Mouse (Mus musculus) urinary bladder, adult 18-20 months (tissue): ENCODE results near the gene Abcb8.
A peak's percentile ranks its signal among the peaks of the same experiment; 100 is the strongest.

ENCODE experiments used
- DNase-seq, 2 experiments: peaks; one replicate each; pipeline ENCODE4 v3.0.0; 2022; ENCODE audit warnings: low spot score in 2 of 2, mixed read lengths in 2 of 2

Abcb8 gene

DNA sequence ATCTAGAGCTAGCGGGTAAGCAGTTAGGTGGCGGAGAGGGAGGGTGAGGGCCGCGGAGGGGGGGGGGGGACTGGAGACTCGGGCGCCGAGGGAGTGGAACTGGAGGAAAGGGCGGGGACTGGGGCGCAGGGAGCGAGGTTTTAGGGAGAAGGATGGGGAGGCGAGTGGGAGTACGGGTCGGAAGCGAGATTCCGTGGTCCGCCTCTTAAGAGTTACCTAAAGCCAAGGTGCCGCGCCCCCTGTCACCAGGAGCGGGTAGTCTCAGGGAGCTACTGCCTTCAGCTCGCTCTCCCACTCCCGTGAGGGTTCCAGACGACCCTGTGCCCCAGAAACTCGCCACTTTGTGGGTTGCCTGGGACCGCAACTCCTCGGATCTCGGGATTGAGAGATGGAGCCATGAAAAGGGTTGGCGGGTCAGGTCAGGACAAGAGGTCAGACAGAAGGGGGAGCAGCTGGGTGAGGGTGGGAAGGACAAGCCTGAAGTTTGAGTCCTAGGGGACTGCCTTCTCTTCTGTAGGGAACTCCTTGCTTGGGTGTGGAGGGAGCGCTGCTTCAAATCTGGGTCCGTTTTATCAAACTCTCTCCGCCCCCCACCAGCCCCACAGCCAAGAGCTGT, 32.1 kb downstream of the Abcb8 start:
- peak in 1 of 2 experiments; percentile 67 for DNase-seq

GRCm38 (mm10) chr5:24426037-24426432, 32.6 kb downstream of the Abcb8 start:
- no peak for DNase-seq

- no peak for DNase-seq
Measured at GRCm38 (mm10) chr5:24426556-24427284, 33.3 kb downstream of the Abcb8 start.

DNA sequence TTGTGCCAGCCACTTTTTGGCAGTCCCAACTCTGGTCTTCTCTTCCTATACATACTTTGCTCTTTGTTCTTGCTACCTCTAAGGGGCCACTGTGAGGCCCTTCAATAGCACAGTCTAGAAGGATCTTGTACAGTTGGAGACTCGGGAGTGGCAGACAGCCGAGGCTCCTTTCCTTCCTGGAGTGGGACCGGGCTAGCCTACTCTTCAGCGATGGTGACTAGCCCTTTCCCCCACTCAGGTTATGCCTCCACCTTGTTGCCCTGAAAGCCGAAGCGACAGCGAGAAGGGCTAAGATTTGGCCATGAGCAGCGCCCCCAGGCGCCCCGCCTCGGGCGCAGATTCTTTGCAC, 33.8 kb downstream of the Abcb8 start:
- no peak for DNase-seq

DNA sequence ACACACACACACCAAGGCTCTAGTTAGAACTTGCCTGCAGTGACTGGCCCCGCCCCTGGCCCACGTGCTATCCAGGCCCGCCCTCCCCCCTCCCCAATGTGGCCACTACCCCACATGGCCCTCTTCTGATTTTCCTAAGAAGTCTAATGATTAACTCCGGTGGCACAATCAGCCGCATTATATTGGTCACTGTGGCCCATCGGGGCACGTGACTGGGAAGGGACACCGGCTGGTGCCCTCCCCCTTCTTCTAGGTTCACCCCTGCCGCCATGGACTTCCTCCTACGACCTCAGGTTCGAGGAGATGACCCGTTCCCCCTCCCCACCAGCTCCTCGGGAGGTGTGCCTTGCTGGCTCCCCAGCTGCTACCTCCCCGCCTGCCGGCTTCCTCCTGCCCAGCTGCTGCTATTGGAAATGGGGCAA, 34.5 kb downstream of the Abcb8 start:
- DNase-seq, result no peak

- DNase-seq, result no peak
Measured at GRCm38 (mm10) chr5:24428596-24428995, 35.1 kb downstream of the Abcb8 start.

DNA sequence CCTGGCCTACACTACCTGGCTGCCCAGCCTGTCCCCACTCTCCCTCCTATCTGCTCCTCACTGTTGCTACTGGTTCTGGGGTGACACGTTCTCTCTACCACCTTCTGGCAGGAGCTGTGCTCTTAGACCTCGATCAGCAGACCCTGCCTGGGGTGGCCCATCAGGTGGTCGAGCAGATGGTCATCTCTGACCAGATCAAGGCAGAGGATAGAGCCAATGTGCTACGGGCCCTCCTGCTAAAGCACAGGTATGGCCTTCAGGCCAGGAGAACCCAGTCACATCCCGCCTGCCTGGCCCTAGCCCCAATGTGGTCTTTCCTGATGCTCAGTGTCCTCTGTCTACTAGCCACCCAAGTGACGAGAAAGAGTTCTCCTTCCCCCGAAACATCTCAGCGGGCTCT, 40.5 kb downstream of the Abcb8 start:
- DNase-seq, result no peak

DNA sequence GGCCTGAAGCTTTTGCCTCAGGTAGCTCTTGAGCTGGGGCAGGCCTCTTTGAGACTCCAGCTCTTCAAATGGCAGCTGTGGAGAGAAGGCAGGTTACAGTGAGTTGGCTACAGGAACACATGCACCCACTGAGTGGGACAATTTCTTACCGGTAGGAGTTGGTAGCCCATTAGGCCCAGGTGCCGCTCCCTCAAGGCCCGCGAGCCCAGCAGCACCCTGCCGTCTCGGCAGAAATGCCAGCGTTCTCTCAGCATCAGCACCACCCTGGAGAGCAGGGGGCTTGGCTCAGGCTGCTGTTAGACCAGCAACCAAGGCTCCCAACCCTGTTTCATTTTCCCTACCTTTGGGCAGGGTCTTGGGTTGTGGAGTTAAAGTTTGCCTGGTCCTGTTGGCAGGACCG, 47.7 kb downstream of the Abcb8 start:
- no peak for DNase-seq

DNA sequence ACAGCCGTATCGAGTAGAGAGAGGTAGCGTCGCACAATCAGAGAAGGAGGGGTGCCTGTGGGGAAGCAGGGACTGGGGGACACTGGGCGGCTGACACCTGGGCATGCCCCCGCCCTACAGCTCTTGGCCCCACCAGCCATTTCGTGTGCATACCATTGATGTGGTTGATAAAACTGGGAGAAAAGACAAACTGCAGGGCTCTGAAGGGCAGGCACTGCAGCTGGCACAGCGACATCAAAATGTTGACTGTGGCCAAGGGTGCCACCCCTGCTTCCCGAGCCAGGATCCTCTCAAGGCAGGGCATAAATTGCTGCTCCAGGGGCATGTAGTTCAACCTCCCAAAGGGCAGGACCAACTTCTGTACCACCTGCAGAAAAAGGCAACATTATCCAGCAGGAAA, 48.6 kb downstream of the Abcb8 start:
- no peak for DNase-seq

DNA sequence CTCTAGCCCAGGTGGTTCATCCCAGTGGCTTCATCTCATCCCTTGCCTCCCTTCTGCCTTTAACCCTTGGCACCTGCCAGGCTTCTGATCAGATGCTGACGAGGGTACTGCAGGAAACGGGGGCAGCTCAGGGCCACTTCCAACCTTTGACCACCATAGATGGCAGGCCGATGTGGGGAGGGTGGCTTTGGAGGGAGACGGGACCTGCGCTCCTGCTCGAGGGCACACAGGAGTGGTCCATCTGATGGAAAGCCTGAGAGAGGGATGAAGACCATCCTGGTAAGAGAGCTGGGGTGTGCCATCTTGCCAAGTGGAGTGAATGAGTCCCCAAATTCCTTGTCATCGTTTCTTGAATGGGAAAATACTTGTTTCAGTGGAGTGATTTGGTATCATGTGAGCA, 49.7 kb downstream of the Abcb8 start:
- DNase-seq, result no peak

- no peak for DNase-seq
Measured at GRCm38 (mm10) chr5:24443927-24444326, 50.5 kb downstream of the Abcb8 start.

DNA sequence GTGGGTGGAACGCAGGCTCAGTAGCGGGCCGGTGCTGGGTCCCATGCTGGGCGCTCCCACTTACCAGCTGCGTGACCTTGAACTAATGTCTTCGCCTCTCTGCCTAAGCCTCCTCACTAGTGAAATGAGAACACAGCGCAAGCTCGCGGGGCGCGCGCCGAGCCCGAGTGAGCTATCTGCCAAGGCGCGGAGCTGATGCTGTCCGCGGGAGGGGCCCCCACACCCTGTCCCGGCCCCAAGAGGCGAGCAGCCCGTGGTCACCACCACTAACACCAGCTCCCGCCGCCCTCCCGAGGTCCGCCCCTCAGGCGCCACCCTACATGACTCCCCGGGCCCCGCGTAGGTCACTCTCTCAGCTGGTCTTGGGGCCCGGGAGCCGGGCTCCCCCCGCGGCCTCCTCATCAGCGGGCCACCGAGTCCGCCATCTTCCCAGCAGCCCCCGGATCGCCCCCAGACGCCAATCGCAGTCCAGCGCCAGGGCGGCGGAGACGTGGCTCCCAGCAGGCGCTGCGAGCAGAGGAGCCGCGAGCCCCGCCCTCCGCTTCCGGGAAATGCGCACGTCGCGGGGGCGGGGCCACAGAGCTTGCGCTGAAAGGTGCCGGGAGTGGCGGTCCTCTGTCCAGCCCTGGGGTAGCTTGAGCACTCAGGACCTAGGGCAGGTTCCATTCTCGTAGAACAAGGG, 51.4 kb downstream of the Abcb8 start, which contains the start of gene Fastk:
Fastk (minus strand) TSS at position 542 of the 682 bp plus-strand sequence.
- DNase-seq, result peak; percentile 89 to 90

GRCm38 (mm10) chr5:24445428-24446080, 52.1 kb downstream of the Abcb8 start:
- DNase-seq, result no peak

DNA sequence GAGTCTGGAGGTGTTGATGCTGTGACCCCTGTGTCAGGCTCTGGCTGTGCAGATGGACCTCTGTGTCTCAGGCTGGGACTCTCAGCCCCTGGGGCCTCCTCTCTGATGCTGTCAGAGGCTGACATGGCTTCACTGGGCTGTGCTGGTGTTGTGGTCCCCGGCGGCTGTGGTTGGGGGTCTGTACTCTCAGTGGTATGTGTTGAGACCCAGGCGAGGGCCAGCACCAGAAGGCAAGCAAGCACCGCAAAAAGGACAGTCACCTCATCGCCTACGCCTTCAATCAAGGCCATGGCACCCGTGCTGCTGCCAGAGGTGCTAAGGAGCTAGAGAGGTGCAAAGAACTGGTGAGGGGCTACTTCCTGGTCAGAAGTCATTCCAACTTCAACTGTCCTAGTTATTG, 53.2 kb downstream of the Abcb8 start:
- DNase-seq, result no peak

DNA sequence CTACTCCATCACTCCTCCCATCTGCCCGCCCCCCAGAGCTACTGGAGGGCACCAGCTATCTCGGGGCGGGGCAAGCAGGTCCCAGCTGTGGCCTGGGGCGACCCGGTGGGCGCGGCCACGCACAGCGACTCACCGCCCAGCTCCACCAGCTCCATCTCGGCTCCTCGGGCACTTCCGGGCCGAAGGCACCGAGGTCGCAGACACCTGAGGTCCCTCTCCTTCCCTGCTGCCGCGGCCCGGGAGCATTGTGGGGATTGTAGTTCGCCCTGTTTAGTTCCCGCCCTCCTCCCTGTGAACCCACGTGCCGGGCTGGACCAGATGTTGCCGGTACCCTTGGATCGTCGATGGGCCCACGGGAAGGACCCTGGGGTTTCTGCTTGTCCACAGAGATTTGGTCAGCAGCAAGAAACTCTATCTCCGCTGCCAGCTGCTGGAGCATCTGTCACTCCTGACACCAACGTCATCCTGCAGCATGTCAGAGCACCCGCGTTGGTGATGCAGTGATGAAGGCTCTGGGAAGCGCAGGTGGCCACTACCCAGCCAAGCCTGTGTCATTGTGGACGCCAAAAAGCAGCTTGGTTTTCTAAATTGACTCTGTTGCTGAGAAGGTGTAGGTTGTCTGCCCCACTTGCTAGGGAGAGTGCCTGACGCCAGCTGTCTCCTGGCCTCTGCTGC, 54.3 kb downstream of the Abcb8 start, which contains the start of gene Tmub1:
Tmub1 (minus strand) TSS at position 231 of the 675 bp plus-strand sequence.
- DNase-seq, result peak; percentile 82 to 84

- DNase-seq, result peak; percentile 71 to 84
Measured at GRCm38 (mm10) chr5:24451264-24452029, 58.0 kb downstream of the Abcb8 start.

GRCm38 (mm10) chr5:24452030-24452690, 58.7 kb downstream of the Abcb8 start, which contains the start of gene Agap3:
Agap3 (plus strand) TSS chr5:24452177.
- peak in 1 of 2 experiments; percentile 36 for DNase-seq

DNA sequence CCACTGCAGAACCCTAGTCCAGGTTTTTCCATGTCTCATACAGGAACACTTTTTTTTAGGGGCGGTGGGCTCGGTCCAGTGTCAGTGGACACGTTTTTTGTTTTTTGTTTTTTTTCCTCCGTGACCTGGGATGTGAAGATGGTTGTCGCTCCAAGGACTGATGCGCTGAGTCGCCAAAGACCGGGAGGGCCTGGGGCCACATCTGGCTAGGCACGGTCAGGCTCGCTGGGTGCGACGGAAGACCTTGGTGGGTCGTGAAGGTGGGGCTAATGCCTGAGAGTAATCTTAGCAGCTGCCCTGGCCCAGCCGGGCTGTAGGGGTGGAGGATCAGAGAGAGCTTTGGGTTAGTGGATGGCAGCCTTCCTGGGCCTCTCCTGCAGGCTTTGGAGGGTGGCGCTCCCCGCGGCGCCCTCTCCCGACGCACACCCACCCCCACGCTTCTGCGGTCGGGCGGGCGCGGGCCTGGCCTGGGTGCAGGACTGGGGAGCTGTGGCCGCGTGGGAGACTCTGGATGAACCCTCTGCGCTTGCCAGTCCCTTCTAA, 59.3 kb downstream of the Abcb8 start:
- peak in 1 of 2 experiments; percentile 35 for DNase-seq

DNA sequence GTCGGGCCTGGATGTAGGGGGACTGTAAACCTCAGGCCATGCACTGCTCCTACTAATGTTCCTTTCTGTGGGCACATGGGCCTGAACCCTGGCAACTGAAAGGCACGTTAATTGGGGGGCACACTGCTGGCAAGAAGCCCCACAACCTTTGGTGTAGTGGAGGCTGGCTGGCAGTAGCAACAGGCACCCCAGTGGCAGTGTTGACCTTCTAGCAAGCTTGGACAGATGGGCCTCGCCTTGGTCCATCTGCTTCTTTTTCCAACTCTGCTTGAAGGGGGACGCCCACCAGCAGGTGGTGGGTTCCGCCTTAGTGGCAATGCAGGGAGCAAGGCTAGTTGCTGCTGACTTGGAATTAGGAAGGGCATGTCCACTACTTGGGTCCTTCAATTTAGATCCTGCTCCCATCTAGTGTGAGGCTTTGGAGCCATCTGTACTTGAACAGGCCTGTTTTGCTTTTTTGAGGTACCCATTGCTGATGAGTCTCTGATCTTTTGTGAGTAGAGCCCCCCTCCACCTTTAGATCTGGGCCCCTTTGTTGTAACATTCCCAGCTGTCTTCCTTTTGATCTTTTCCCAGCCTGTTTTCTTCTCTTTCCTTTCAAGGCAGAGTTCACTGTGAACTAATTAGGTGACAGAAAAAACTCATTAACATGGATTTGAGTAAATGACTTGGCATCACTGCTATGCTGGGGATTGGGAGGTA, 60.0 kb downstream of the Abcb8 start:
- no peak for DNase-seq

DNA sequence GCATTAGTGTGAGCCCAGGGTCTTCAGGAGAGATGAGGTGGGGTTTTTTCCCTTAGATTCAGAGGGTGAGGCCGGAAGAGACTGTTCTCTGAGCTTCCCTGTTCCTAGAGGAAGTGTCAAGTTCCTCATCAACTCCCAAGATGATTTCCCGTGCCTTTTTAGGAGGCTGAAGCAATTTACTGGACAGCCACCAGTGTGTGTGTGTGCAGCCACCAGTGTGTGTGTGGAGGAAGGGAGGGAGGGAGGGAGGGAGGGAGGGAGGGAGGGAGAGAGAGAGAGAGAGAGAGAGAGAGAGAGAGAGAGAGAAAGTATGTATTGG, 60.5 kb downstream of the Abcb8 start:
- no peak for DNase-seq
